Mouse (Mus musculus) macrophage (primary cell): ENCODE results near the gene Psen1. TPM values are rescaled to one million over a fixed set of nuclear protein-coding genes. Genes with fewer than 3 reads are reported as not detected.

Experiments
- H3K27ac ChIP-seq: fragments of 350-480 bp; formaldehyde crosslinking; 2 replicates; pipeline ENCODE4 v1.9.0; 2021
- H3K36me3 ChIP-seq: fragments of 350-480 bp; formaldehyde crosslinking; 2 replicates; pipeline ENCODE4 v1.9.0; 2021; ENCODE audit errors: inconsistent target
- H3K4me3 ChIP-seq: fragments of 350-480 bp; formaldehyde crosslinking; 2 replicates; pipeline ENCODE4 v1.9.0; 2021; ENCODE audit errors: inconsistent target
- H3K79me2 ChIP-seq: fragments of 350-480 bp; formaldehyde crosslinking; 2 replicates; pipeline ENCODE4 v1.9.0; 2021; ENCODE audit errors: inconsistent target
- WGBS: methylation state at CpG from one replicate; pipeline ENCODE4 v1.1.7; 2026; ENCODE audit warnings: inconsistent platforms; ENCODE audit not compliant: missing documents; 5-methylcytosine and 5-hydroxymethylcytosine counted together
- polyA plus RNA-seq: library from polyadenylated mRNA; stranded (reverse); fragments of 250-400 nt; gene quantifications from 3 replicates; pipeline ENCODE4 v1.2.4, GENCODE M21; 2018; ENCODE audit warnings: inconsistent platforms

Psen1 gene
- polyA plus RNA-seq, 1 experiment from 2014 or later: 182 TPM

DNA sequence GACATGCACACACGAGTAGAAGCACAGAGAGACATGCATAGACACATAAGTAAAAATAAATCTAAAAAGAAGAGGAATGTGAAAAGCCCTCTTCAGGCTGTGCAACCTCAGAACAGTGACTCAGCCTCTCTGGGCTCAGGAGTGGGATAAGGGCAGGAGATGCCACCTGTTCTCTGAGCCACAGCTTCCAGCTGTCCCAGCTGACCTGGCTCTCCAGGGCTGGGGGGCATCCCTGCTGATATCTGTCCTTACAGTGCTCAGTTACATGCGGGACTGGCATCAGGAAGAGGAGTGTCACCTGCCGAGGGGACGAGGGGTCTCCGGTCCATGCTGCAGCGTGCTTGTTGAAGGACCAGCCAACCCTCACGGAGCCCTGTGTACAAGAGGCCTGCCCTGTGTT is 88.8 kb downstream of the Psen1 start:
- H3K79me2 ChIP-seq: no peaks in the 10 kb centered on the region
- 91% methylated on average over 7 of the region's 7 CpGs for WGBS
- H3K4me3 ChIP-seq: no peak overlapping the region

GRCm38 (mm10) chr12:83780181-83780580 is 92.2 kb downstream of the Psen1 start:
- WGBS: 94% methylated on average over 3 of the region's 3 CpGs
- no peak overlapping the region for H3K4me3 ChIP-seq
- H3K36me3 ChIP-seq: no peaks in the 10 kb centered on the region
- no peaks in the 10 kb centered on the region for H3K79me2 ChIP-seq
- H3K27ac ChIP-seq: no peak overlapping the region

More for the DNA sequence above, 88.8 kb downstream of the Psen1 start:
- no peaks in the 10 kb centered on the region for H3K36me3 ChIP-seq
- no peak overlapping the region for H3K27ac ChIP-seq

- no peaks in the 10 kb centered on the region for H3K36me3 ChIP-seq
- no peaks in the 10 kb centered on the region for H3K79me2 ChIP-seq
- H3K4me3 ChIP-seq: no peak overlapping the region
- no peak overlapping the region for H3K27ac ChIP-seq
- WGBS: 92% methylated on average over 7 of the region's 7 CpGs
Observed at GRCm38 (mm10) chr12:83781204-83781603, 93.3 kb downstream of the Psen1 start.

- H3K4me3 ChIP-seq: no peak overlapping the region
- H3K36me3 ChIP-seq: no peaks in the 10 kb centered on the region
- WGBS: 90% methylated on average over 22 of the region's 23 CpGs
- no peaks in the 10 kb centered on the region for H3K79me2 ChIP-seq
- no peak overlapping the region for H3K27ac ChIP-seq
Observed at GRCm38 (mm10) chr12:83781640-83782278, 93.8 kb downstream of the Psen1 start.

DNA sequence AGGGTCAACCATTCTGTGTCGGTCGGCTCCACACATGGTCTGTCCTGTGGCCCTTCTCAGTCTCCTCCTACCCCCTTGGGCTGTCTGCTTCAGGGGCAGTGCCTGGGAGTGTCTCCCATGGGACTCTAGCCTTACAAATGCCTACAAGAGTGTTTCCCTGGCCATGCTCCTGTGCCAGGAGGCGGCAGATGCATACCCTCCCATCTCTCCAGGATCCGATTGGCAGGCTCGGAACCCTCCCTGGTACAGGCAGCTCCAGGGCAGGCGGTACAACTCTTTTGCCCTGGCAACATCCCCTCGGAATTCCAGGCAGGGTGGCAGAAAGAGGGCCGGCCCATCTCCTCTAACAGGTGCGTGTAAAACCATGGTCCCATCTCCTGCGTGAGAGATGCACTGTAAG is 94.7 kb downstream of the Psen1 start:
- no peak overlapping the region for H3K4me3 ChIP-seq
- no peak overlapping the region for H3K27ac ChIP-seq
- H3K79me2 ChIP-seq: no peaks in the 10 kb centered on the region
- 91% methylated on average over 9 of the region's 10 CpGs for WGBS
- no peaks in the 10 kb centered on the region for H3K36me3 ChIP-seq

Other genes starting within 250 kb of the Psen1 start
- not detected in 3 replicates for gene Dpf3, start 200.4 kb upstream of the Psen1 start, polyA plus RNA-seq
- gene Dcaf4, start 167.7 kb upstream of the Psen1 start, polyA plus RNA-seq: 6.8 to 9.0 TPM (median 7.3 TPM) in 3 replicates
- 12.2 to 25.3 TPM (median 16.1 TPM) in 3 replicates for gene Zfyve1, start 90.9 kb upstream of the Psen1 start, polyA plus RNA-seq
- 77.7 to 115 TPM (median 79.6 TPM) in 3 replicates for gene Rbm25, start 56.9 kb upstream of the Psen1 start, polyA plus RNA-seq
- gene Papln, start 75.5 kb downstream of the Psen1 start, polyA plus RNA-seq: not detected in 3 replicates
- 32.8 to 57.9 TPM (median 47.1 TPM) in 3 replicates for gene Numb, start 233.8 kb downstream of the Psen1 start, polyA plus RNA-seq